Mouse (Mus musculus) embryo, embryonic 11 days (tissue): ENCODE data around the gene Pcyt2.

Experiments used
- DNase-seq: peaks from one replicate; pipeline ENCODE4 v3.0.0-alpha.2; 2015

Pcyt2 gene

GRCm38 (mm10) chr11:120580190-120580589, 37.5 kb downstream of the Pcyt2 start:
- DNase-seq = no peak

GRCm38 (mm10) chr11:120579316-120580107, 38.2 kb downstream of the Pcyt2 start:
- DNase-seq = peak; percentile 84

- DNase-seq = no peak
These were observed 39.0 kb downstream of the Pcyt2 start for GRCm38 (mm10) chr11:120578694-120579243.

GRCm38 (mm10) chr11:120578024-120578693, 39.6 kb downstream of the Pcyt2 start:
- DNase-seq = no peak

- DNase-seq = peak; percentile 34
These were observed 40.3 kb downstream of the Pcyt2 start for GRCm38 (mm10) chr11:120577211-120578023.

- no peak for DNase-seq
These were observed 41.3 kb downstream of the Pcyt2 start for GRCm38 (mm10) chr11:120576365-120576981.

- DNase-seq = no peak
These were observed 41.8 kb downstream of the Pcyt2 start for GRCm38 (mm10) chr11:120575940-120576339.

GRCm38 (mm10) chr11:120575046-120575445, 42.7 kb downstream of the Pcyt2 start:
- no peak for DNase-seq

- no peak for DNase-seq
These were observed 43.5 kb downstream of the Pcyt2 start for GRCm38 (mm10) chr11:120574278-120574600.

GRCm38 (mm10) chr11:120573585-120574277, 44.0 kb downstream of the Pcyt2 start:
- peak; percentile 32 for DNase-seq

GRCm38 (mm10) chr11:120572752-120573584, 44.8 kb downstream of the Pcyt2 start, which contains the start of gene P4hb:
TSS of gene P4hb (minus strand) at chr11:120573253.
- DNase-seq = peak; percentile 100

- no peak for DNase-seq
These were observed 45.4 kb downstream of the Pcyt2 start for GRCm38 (mm10) chr11:120572417-120572751.

- no peak for DNase-seq
These were observed 45.9 kb downstream of the Pcyt2 start for GRCm38 (mm10) chr11:120571754-120572416.

GRCm38 (mm10) chr11:120571122-120571521, 46.6 kb downstream of the Pcyt2 start:
- no peak for DNase-seq

GRCm38 (mm10) chr11:120568324-120568723, 49.4 kb downstream of the Pcyt2 start:
- no peak for DNase-seq

- DNase-seq = no peak
These were observed 52.6 kb downstream of the Pcyt2 start for GRCm38 (mm10) chr11:120565114-120565513.

- no peak for DNase-seq
These were observed 54.8 kb downstream of the Pcyt2 start for GRCm38 (mm10) chr11:120562949-120563348.

- DNase-seq = no peak
These were observed 56.6 kb downstream of the Pcyt2 start for GRCm38 (mm10) chr11:120560952-120561728.
